Mouse (Mus musculus) ES-E14 (cell line): ENCODE results near the gene Pdgfd. TPM values are rescaled to one million over a fixed set of nuclear protein-coding genes. Genes with fewer than 3 reads are reported as not detected.

Source experiments
- DNase-seq: peaks from one replicate; pipeline ENCODE4 v3.0.0-alpha.2; 2013; ENCODE audit warnings: low read depth, low spot score
- H3K27ac ChIP-seq: 2 replicates; pipeline ENCODE4 v1.5.1; 2012; ENCODE audit warnings: low read depth, mild to moderate bottlenecking, low read length, moderate library complexity, mixed read lengths; ENCODE audit not compliant: poor library complexity, insufficient read depth, severe bottlenecking
- H3K36me3 ChIP-seq: 2 replicates; pipeline ENCODE4 v1.6.1; 2012; ENCODE audit warnings: mild to moderate bottlenecking, low read length, moderate library complexity, mixed read lengths; ENCODE audit not compliant: control insufficient read depth, poor library complexity, insufficient read depth, severe bottlenecking
- H3K4me1 ChIP-seq, 2 experiments: fragments of 150-350 bp in 1 of 2; sonication (generic) in 1 of 2; 2 replicates each; pipeline ENCODE4 v1.6.1; 2012; ENCODE audit warnings: low read length in 2 of 2, mild to moderate bottlenecking in 1 of 2, mixed read lengths in 1 of 2; ENCODE audit not compliant: control insufficient read depth in 2 of 2, insufficient read depth in 2 of 2, poor library complexity in 1 of 2
- H3K4me3 ChIP-seq, 2 experiments: fragments of 150-350 bp in 1 of 2; sonication (generic) in 1 of 2; 2 replicates each; pipeline ENCODE4 v1.5.1; 2012; ENCODE audit warnings: low read length in 2 of 2, low read depth in 1 of 2, mild to moderate bottlenecking in 1 of 2, mixed read lengths in 1 of 2; ENCODE audit not compliant: insufficient read depth in 1 of 2, poor library complexity in 1 of 2, severe bottlenecking in 1 of 2
- H3K9ac ChIP-seq: 2 replicates; pipeline ENCODE4 v1.6.1; 2012; ENCODE audit warnings: low read depth, mild to moderate bottlenecking, low read length, mixed read lengths; ENCODE audit not compliant: poor library complexity, insufficient read depth, severe bottlenecking
- H3K9me3 ChIP-seq: fragments of 150-350 bp; sonication (generic); 2 replicates; pipeline ENCODE4 v1.6.1; 2012; ENCODE audit warnings: low read depth, mild to moderate bottlenecking, low read length; ENCODE audit not compliant: control insufficient read depth, insufficient read depth
- CHD2 ChIP-seq: IDR thresholded peaks from 2 replicates; pipeline ENCODE4 v1.6.1; 2014; ENCODE audit warnings: mild to moderate bottlenecking, low read depth, low read length, inconsistent platforms
- HCFC1 ChIP-seq: IDR thresholded peaks from 2 replicates; pipeline ENCODE4 v1.6.1; 2012; ENCODE audit warnings: low read length, inconsistent platforms, borderline replicate concordance; ENCODE audit not compliant: insufficient read depth
- MAFK ChIP-seq: IDR thresholded peaks from 2 replicates; pipeline ENCODE4 v1.6.1; 2014; ENCODE audit warnings: mild to moderate bottlenecking, low read depth, low read length, inconsistent platforms; ENCODE audit not compliant: insufficient read depth
- ZC3H11A ChIP-seq: IDR thresholded peaks from 2 replicates; pipeline ENCODE4 v1.6.1; 2012; ENCODE audit warnings: low read depth, mild to moderate bottlenecking, inconsistent platforms, low read length, borderline replicate concordance
- ZNF384 ChIP-seq: IDR thresholded peaks from 2 replicates; pipeline ENCODE4 v1.6.1; 2012; ENCODE audit warnings: low read depth, low read length, inconsistent platforms
- in situ Hi-C, 2 experiments: fragments of 600-800 bp; cut with MboI; formaldehyde crosslinking; loops; one replicate each; pipeline ENCODE4 v1.15.1; 2025; ENCODE audit warnings: low sequenced_read_pairs in 2 of 2, inconsistent platforms in 1 of 2; ENCODE audit not compliant: unreplicated experiment in 2 of 2
- total RNA-seq: library from RNA; depleted of rRNA; stranded (reverse); fragments of 300-350 nt; gene quantifications from 2 replicates; pipeline ENCODE4 v1.2.3, GENCODE M21; 2012

The Pdgfd gene
- total RNA-seq, 1 experiment, result 0.76 TPM

DNA sequence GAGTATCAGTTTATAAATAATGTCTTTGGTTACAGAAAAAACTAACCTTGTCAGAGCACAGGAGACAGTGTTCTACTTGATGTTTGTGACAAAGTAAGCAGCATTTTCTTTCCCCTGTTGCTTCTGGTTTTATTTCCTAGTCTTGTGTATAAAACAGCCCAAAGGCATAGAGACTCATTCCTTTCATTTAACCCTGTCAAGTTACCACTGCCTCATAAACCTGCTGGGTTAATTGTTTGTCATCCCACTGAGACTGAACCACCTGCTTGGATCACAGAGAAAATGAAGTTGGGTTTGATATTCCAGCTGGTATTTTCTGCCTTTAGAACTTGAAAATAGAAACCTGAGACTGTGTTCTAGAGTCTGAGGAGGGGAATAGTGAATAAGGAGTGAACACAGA lies 172.4 kb downstream of the Pdgfd start:
- no peak for TF ChIP-seq HCFC1
- no peak for TF ChIP-seq ZC3H11A
- TF ChIP-seq ZNF384, result no peak
- TF ChIP-seq MAFK, result no peak
- no peak for TF ChIP-seq CHD2
- DNase-seq, result no peak
- H3K27ac ChIP-seq, result no peak overlapping the region
- no peak overlapping the region for H3K4me3 ChIP-seq
- H3K9ac ChIP-seq, result no peak overlapping the region
- H3K4me1 ChIP-seq, result no peaks in the 10 kb centered on the region
- H3K9me3 ChIP-seq, result no peaks in the 10 kb centered on the region
- in situ Hi-C loops, result no loop called here
- H3K36me3 ChIP-seq, result no peaks in the 10 kb centered on the region

DNA sequence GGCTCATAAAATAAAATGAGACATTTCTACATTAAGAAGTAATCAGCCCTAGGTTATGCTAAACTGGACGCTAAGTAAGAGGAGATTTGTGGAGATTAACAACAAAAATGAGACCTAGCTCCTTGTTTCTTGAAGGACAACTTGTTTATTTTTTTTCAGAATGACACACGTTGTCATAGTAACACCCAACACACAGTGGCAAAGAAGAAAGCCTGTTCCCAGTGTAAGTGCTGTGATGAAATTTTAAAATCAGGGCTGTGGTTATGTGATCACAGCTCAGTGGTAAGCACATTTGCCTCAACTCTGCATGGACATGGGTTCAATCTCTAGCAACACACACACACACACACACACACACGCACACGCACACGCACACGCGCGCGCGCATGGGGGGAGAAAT lies 174.5 kb downstream of the Pdgfd start:
- in situ Hi-C loops, result no loop called here
- no peak for DNase-seq
- TF ChIP-seq MAFK (no peak), ZC3H11A (no peak), ZNF384 (no peak), CHD2 (no peak), HCFC1 (no peak)
- no peak overlapping the region for H3K9ac ChIP-seq
- H3K4me3 ChIP-seq, result no peak overlapping the region
- H3K27ac ChIP-seq, result no peak overlapping the region
- H3K9me3 ChIP-seq, result no peaks in the 10 kb centered on the region
- H3K36me3 ChIP-seq, result no peaks in the 10 kb centered on the region
- no peaks in the 10 kb centered on the region for H3K4me1 ChIP-seq

GRCm38 (mm10) chr9:6344514-6344913 lies 176.1 kb downstream of the Pdgfd start:
- TF ChIP-seq ZNF384 (no peak), HCFC1 (no peak), CHD2 (no peak), MAFK (no peak), ZC3H11A (no peak)

GRCm38 (mm10) chr9:6344924-6345323 lies 176.5 kb downstream of the Pdgfd start:
- no peaks in the 10 kb centered on the region for H3K36me3 ChIP-seq
- H3K9ac ChIP-seq, result no peak overlapping the region
- in situ Hi-C loops, result no loop called here
- TF ChIP-seq MAFK, result no peak
- no peak for TF ChIP-seq HCFC1
- no peak for TF ChIP-seq ZC3H11A
- TF ChIP-seq ZNF384, result no peak
- TF ChIP-seq CHD2, result no peak
- H3K4me1 ChIP-seq, result no peaks in the 10 kb centered on the region
- DNase-seq, result no peak
- H3K27ac ChIP-seq, result no peak overlapping the region
- H3K4me3 ChIP-seq, result no peak overlapping the region
- no peaks in the 10 kb centered on the region for H3K9me3 ChIP-seq

More at GRCm38 (mm10) chr9:6344514-6344913, 176.1 kb downstream of the Pdgfd start:
- no peaks in the 10 kb centered on the region for H3K36me3 ChIP-seq
- DNase-seq, result no peak
- H3K9me3 ChIP-seq, result no peaks in the 10 kb centered on the region
- in situ Hi-C loops, result no loop called here
- no peak overlapping the region for H3K4me3 ChIP-seq
- H3K4me1 ChIP-seq, result no peaks in the 10 kb centered on the region
- H3K27ac ChIP-seq, result no peak overlapping the region
- H3K9ac ChIP-seq, result no peak overlapping the region

DNA sequence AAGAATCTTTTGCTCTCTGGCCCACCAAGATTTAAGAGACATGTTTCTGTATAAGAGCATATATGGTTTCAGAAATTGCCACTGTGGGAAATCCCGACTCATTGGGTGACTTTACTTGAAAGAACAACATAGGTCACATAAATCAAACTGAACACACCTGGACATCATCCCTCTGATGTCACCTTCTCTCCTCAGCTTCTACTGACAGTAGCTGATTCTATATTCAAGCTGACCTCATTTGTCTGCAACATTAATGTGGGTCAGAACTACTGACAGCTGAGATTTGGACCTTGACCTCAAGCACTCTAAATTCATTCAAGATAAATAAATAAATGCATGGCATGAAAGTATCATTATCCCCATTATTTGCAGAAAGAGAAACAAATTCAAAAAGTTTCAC lies 177.0 kb downstream of the Pdgfd start:
- in situ Hi-C loops, result no loop called here
- no peak for DNase-seq
- Histone ChIP-seq H3K4me3 (no peak overlapping the region), H3K4me1 (no peaks in the 10 kb centered on the region), H3K27ac (no peak overlapping the region), H3K36me3 (no peaks in the 10 kb centered on the region), H3K9ac (no peak overlapping the region), H3K9me3 (no peaks in the 10 kb centered on the region)
- TF ChIP-seq ZNF384, result no peak
- TF ChIP-seq HCFC1, result no peak
- no peak for TF ChIP-seq ZC3H11A
- TF ChIP-seq MAFK, result no peak
- no peak for TF ChIP-seq CHD2
